Mouse (Mus musculus) stomach, postnatal 0 days (tissue): Measurements from ENCODE around the gene Fam240a. TPM values are rescaled to one million over a fixed set of nuclear protein-coding genes. Genes with fewer than 3 reads are reported as not detected.

Experiments
- ATAC-seq: fragments of 200-750 bp; cut with Nextera tagmentation; 2 replicates; pipeline ENCODE4 v1.8.0; 2017; ENCODE audit not compliant: low FRiP score, low TSS enrichment
- DNase-seq: peaks from one replicate; pipeline ENCODE4 v3.0.0-alpha.2; 2016; ENCODE audit warnings: low spot score
- H3K27ac ChIP-seq: fragments of 300-500 bp; sonication (generic); replicated peaks from 2 replicates; pipeline ENCODE4 v1.5.1; 2014; ENCODE audit warnings: mild to moderate bottlenecking, control low read depth
- H3K27me3 ChIP-seq: fragments of 300-500 bp; sonication (generic); 2 replicates; pipeline ENCODE4 v1.6.1; 2014; ENCODE audit warnings: low read length; ENCODE audit not compliant: control insufficient read depth, insufficient read depth
- H3K36me3 ChIP-seq: fragments of 300-500 bp; sonication (generic); 2 replicates; pipeline ENCODE4 v1.6.1; 2014; ENCODE audit warnings: low read length, mixed read lengths; ENCODE audit not compliant: control insufficient read depth, insufficient read depth
- H3K4me1 ChIP-seq: fragments of 300-500 bp; sonication (generic); replicated peaks from 2 replicates; pipeline ENCODE4 v1.6.1; 2014; ENCODE audit warnings: antibody characterized with exemption; ENCODE audit not compliant: control insufficient read depth, insufficient read depth
- H3K4me2 ChIP-seq: fragments of 300-500 bp; sonication (generic); replicated peaks from 2 replicates; pipeline ENCODE4 v1.6.1; 2014; ENCODE audit warnings: low read depth, mild to moderate bottlenecking, control low read depth, moderate library complexity
- H3K4me3 ChIP-seq: fragments of 300-500 bp; sonication (generic); 2 replicates; pipeline ENCODE4 v1.5.1; 2014; ENCODE audit warnings: low read depth, low read length, control low read depth
- H3K9ac ChIP-seq: fragments of 300-500 bp; sonication (generic); 2 replicates; pipeline ENCODE4 v1.6.1; 2014; ENCODE audit warnings: mild to moderate bottlenecking, low read length, control low read depth, mixed read lengths
- H3K9me3 ChIP-seq: fragments of 300-500 bp; sonication (generic); 2 replicates; pipeline ENCODE4 v1.6.1; 2016; ENCODE audit warnings: low read length; ENCODE audit not compliant: control insufficient read depth
- CTCF ChIP-seq: IDR thresholded peaks from 2 replicates; pipeline ENCODE4 v1.5.1; 2016; ENCODE audit warnings: antibody characterized with exemption, low read depth, mild to moderate bottlenecking, moderate library complexity
- EP300 ChIP-seq: optimal IDR thresholded peaks from 2 replicates; pipeline ENCODE3; 2016; ENCODE audit warnings: antibody characterized with exemption
- WGBS: fragments of 180-500 bp; shearing (Covaris S2); extraction: QIAGEN DNeasy Blood & Tissue Kit; methylation state at CpG from one replicate; pipeline ENCODE4 v1.1.7; 2014; 5-methylcytosine and 5-hydroxymethylcytosine counted together
- polyA plus RNA-seq: library from polyadenylated mRNA; unstranded; fragments of >200 nt; fragmentation: Nextera tagmentation; extraction: Ambion mirVana; gene quantifications from 2 replicates; pipeline ENCODE4 v1.2.1, GENCODE M21; 2015

Gene Fam240a
- polyA plus RNA-seq, 1 experiment from 2014 or later = not detected

GRCm38 (mm10) chr9:110937506-110938490, 21.1 kb upstream of the Fam240a start:
- WGBS = 73% methylated on average over 12 of the region's 12 CpGs
- no peaks in the 10 kb centered on the region for H3K9me3 ChIP-seq
- no peak overlapping the region for H3K4me3 ChIP-seq
- ATAC-seq = no peak
- no peak overlapping the region for H3K4me2 ChIP-seq
- DNase-seq = no peak
- H3K27ac ChIP-seq = no peak overlapping the region
- no peaks in the 10 kb centered on the region for H3K36me3 ChIP-seq
- no peak overlapping the region for H3K9ac ChIP-seq
- no peaks in the 10 kb centered on the region for H3K4me1 ChIP-seq
- H3K27me3 ChIP-seq = no peaks in the 10 kb centered on the region
- TF ChIP-seq CTCF = peak; percentile 25
- no peak for TF ChIP-seq EP300

GRCm38 (mm10) chr9:110935941-110936340, 19.3 kb upstream of the Fam240a start:
- no peaks in the 10 kb centered on the region for H3K9me3 ChIP-seq
- WGBS = 74% methylated on average over 7 of the region's 7 CpGs
- ATAC-seq = no peak

GRCm38 (mm10) chr9:110933850-110934437, 17.3 kb upstream of the Fam240a start:
- no peaks in the 10 kb centered on the region for H3K27me3 ChIP-seq
- ATAC-seq = no peak
- 88% methylated on average over 12 of the region's 12 CpGs for WGBS
- H3K4me1 ChIP-seq = no peaks in the 10 kb centered on the region
- H3K4me2 ChIP-seq = no peak overlapping the region
- no peaks in the 10 kb centered on the region for H3K36me3 ChIP-seq
- no peak overlapping the region for H3K4me3 ChIP-seq
- H3K9ac ChIP-seq = no peak overlapping the region
- DNase-seq = no peak
- TF ChIP-seq EP300 = no peak
- no peak for TF ChIP-seq CTCF
- H3K9me3 ChIP-seq = no peaks in the 10 kb centered on the region
- H3K27ac ChIP-seq = no peak overlapping the region

More at GRCm38 (mm10) chr9:110935941-110936340, 19.3 kb upstream of the Fam240a start:
- TF ChIP-seq EP300 (no peak), CTCF (no peak)
- Histone ChIP-seq H3K36me3 (no peaks in the 10 kb centered on the region), H3K4me2 (no peak overlapping the region), H3K9ac (no peak overlapping the region), H3K27ac (no peak overlapping the region), H3K4me1 (no peaks in the 10 kb centered on the region), H3K4me3 (no peak overlapping the region), H3K27me3 (no peaks in the 10 kb centered on the region)
- no peak for DNase-seq

GRCm38 (mm10) chr9:110931573-110931972, 14.9 kb upstream of the Fam240a start:
- no peak overlapping the region for H3K9ac ChIP-seq
- H3K9me3 ChIP-seq = no peaks in the 10 kb centered on the region
- no peak overlapping the region for H3K4me2 ChIP-seq
- H3K27ac ChIP-seq = no peak overlapping the region
- H3K4me1 ChIP-seq = no peaks in the 10 kb centered on the region
- TF ChIP-seq EP300 (no peak), CTCF (no peak)
- H3K36me3 ChIP-seq = no peaks in the 10 kb centered on the region
- H3K4me3 ChIP-seq = no peak overlapping the region
- 59% methylated on average over 6 of the region's 6 CpGs for WGBS
- no peak for DNase-seq
- no peak for ATAC-seq
- H3K27me3 ChIP-seq = no peaks in the 10 kb centered on the region

GRCm38 (mm10) chr9:110922759-110923158, 6.1 kb upstream of the Fam240a start:
- peak; percentile 94 for TF ChIP-seq CTCF
- no peak for TF ChIP-seq EP300
- ATAC-seq (no peak), DNase-seq (peak; percentile 78)
- no peak overlapping the region for H3K27ac ChIP-seq
- no peak overlapping the region for H3K4me2 ChIP-seq
- WGBS = 15% methylated on average over 7 of the region's 7 CpGs
- no peaks in the 10 kb centered on the region for H3K9me3 ChIP-seq
- no peak overlapping the region for H3K4me3 ChIP-seq
- H3K9ac ChIP-seq = no peak overlapping the region
- no peaks in the 10 kb centered on the region for H3K4me1 ChIP-seq
- no peaks in the 10 kb centered on the region for H3K27me3 ChIP-seq
- H3K36me3 ChIP-seq = no peaks in the 10 kb centered on the region
